Mouse (Mus musculus) midbrain, embryonic 16.5 days (tissue): Measurements from ENCODE around the gene Ppp1r3f. TPM values are rescaled to one million over a fixed set of nuclear protein-coding genes. Genes with fewer than 3 reads are reported as not detected.

Experiments
- ATAC-seq: fragments of 200-750 bp; cut with Nextera tagmentation; 2 replicates; pipeline ENCODE4 v1.8.0; 2017; ENCODE audit warnings: moderate TSS enrichment
- H3K27ac ChIP-seq: fragments of 300-500 bp; sonication (generic); 2 replicates; pipeline ENCODE4 v1.5.1; 2014; ENCODE audit warnings: mild to moderate bottlenecking, low read length, mixed read lengths
- H3K27me3 ChIP-seq: fragments of 300-500 bp; sonication (generic); 2 replicates; pipeline ENCODE4 v1.6.1; 2014; ENCODE audit warnings: low read depth, low read length, mixed read lengths; ENCODE audit not compliant: control insufficient read depth, insufficient read depth
- H3K36me3 ChIP-seq: fragments of 300-500 bp; sonication (generic); 2 replicates; pipeline ENCODE4 v1.6.1; 2014; ENCODE audit warnings: mild to moderate bottlenecking, low read length, moderate library complexity, mixed read lengths; ENCODE audit not compliant: control insufficient read depth, insufficient read depth
- H3K4me1 ChIP-seq: fragments of 300-500 bp; sonication (generic); 2 replicates; pipeline ENCODE4 v1.6.1; 2014; ENCODE audit warnings: mild to moderate bottlenecking, low read length, mixed read lengths; ENCODE audit not compliant: control insufficient read depth, insufficient read depth
- H3K4me2 ChIP-seq: fragments of 300-500 bp; sonication (generic); 2 replicates; pipeline ENCODE4 v1.6.1; 2014; ENCODE audit warnings: mild to moderate bottlenecking, low read length, mixed read lengths
- H3K4me3 ChIP-seq: fragments of 300-500 bp; sonication (generic); 2 replicates; pipeline ENCODE4 v1.5.1; 2014; ENCODE audit warnings: low read depth, mild to moderate bottlenecking, low read length, moderate library complexity, mixed read lengths
- H3K9ac ChIP-seq: fragments of 300-500 bp; sonication (generic); 2 replicates; pipeline ENCODE4 v1.6.1; 2014; ENCODE audit warnings: low read depth, low read length, mixed read lengths
- H3K9me3 ChIP-seq: fragments of 300-500 bp; sonication (generic); replicated peaks from 2 replicates; pipeline ENCODE4 v1.6.1; 2014; ENCODE audit warnings: mild to moderate bottlenecking, low read length, mixed read lengths; ENCODE audit not compliant: control insufficient read depth, poor library complexity, severe bottlenecking
- WGBS: fragments of 180-500 bp; shearing (Covaris S2); extraction: QIAGEN DNeasy Blood & Tissue Kit; methylation state at CpG from one replicate; pipeline ENCODE4 v1.1.7; 2014; 5-methylcytosine and 5-hydroxymethylcytosine counted together
- polyA plus RNA-seq: library from polyadenylated mRNA; unstranded; fragments of >200 nt; fragmentation: Nextera tagmentation; extraction: Ambion mirVana; gene quantifications from 2 replicates; pipeline ENCODE4 v1.2.1, GENCODE M21; 2015

The Ppp1r3f gene
- polyA plus RNA-seq, 1 experiment from 2014 or later: 7.8 TPM

DNA sequence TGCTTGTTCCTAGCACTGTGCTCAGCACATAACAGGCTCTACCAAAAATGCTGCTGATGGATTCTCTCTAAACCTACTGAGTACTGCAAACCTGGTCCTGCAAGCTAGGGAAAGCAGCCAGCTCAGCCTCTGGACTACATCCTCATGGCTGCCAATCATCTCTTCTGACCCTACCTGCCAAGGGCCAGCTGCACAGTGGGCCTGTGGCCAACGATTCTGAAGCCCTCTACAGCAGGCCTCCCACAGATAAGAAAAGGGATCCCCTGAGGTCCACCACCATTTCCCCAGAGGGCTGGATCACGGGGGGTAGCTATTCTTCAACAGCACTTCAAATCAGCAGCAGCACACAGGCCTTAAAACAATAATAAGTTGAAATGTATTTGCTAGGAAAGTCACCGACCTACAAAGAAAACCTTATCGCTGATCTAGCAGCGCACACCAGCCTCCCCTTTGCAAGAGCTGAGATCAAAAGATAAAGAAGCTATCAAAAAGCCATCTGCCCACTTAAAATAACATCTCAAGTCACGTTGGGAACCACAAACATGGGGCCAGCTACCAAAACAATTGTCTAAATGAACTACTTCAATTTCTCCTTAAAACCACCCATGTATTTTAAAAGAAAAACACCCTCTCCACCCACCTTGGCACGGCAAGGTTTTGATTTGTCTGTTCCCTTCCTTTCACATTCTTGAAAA is 3.5 kb downstream of the Ppp1r3f start:
- Histone ChIP-seq H3K4me2 (no peak overlapping the region), H3K4me3 (no peak overlapping the region), H3K4me1 (peaks cover 28% of the 10 kb centered on the region), H3K9me3 (no peaks in the 10 kb centered on the region), H3K9ac (no peak overlapping the region), H3K27me3 (no peaks in the 10 kb centered on the region), H3K36me3 (no peaks in the 10 kb centered on the region), H3K27ac (no peak overlapping the region)
- 57% methylated on average over 7 of the region's 7 CpGs for WGBS
- no peak for ATAC-seq

DNA sequence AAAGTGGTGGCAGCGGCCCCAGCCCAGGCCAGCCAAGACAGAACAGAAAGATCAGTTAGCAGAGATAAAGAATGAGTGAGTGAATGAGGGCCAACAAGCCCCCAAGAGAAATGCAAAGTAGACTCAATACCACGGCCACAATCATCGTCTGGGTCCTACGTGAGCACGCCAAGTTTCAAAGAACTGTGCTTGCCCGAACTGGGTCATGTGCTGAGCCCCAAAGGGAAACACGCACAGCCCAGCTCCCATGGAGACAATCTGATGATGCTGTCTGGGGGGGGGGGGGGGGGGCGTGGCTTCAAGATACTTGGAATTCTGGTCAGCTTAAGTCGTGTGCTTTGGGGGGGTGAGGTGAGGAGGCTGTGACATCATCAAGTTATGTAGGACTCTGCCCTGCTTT is 6.6 kb downstream of the Ppp1r3f start:
- Histone ChIP-seq H3K27me3 (no peaks in the 10 kb centered on the region), H3K36me3 (no peaks in the 10 kb centered on the region)

DNA sequence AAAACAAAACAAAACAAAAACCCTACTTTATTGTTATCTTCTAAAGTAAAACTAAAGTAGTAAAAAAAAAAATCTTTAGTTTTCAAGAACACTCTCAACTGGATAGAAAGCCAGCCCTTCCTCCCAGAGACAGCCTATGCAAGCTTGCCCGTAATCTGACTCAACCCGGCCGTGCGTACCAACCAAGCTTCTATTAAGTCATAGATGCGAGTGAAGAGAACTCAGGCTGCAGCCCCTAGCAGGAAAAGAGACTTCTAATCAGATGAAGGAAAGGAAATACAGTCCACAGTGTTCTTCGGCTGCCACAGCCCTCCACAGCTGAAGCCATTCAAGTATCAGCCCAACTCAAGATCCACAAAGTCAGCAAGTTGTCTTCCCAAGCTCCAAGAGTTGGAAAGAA is 7.7 kb downstream of the Ppp1r3f start:
- no peaks in the 10 kb centered on the region for H3K36me3 ChIP-seq
- no peak overlapping the region for H3K4me2 ChIP-seq
- H3K9ac ChIP-seq: no peak overlapping the region
- H3K4me1 ChIP-seq: peaks cover 7% of the 10 kb centered on the region
- no peak overlapping the region for H3K27ac ChIP-seq
- H3K4me3 ChIP-seq: no peak overlapping the region
- no peaks in the 10 kb centered on the region for H3K9me3 ChIP-seq
- H3K27me3 ChIP-seq: no peaks in the 10 kb centered on the region
- ATAC-seq: no peak
- 91% methylated on average over 6 of the region's 6 CpGs for WGBS

More for the DNA sequence above, 6.6 kb downstream of the Ppp1r3f start:
- H3K9ac ChIP-seq: no peak overlapping the region
- H3K4me3 ChIP-seq: no peak overlapping the region
- H3K4me2 ChIP-seq: no peak overlapping the region
- no peaks in the 10 kb centered on the region for H3K9me3 ChIP-seq
- H3K27ac ChIP-seq: no peak overlapping the region
- WGBS: 79% methylated on average over 7 of the region's 9 CpGs
- no peak for ATAC-seq
- H3K4me1 ChIP-seq: peaks cover 15% of the 10 kb centered on the region

DNA sequence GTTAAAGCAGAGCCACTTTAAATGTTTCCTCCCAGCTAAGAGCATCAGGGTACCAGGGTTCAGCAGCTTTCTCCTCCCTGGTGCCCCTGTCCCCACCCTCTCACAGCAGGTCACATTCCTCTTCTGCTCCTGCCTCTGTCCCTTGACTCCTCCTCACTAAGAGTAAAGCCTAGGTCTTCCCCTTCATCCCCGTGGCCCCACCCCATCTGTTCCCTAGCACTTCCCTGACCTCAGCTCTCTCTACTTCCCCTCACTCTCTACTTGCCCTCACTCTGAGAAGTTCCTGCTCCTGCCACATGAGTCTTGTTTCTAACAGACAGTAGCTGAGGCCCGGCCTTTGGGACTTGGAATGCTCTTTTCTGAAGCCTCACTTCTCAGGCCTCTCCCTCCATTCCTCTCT is 11.0 kb downstream of the Ppp1r3f start:
- Histone ChIP-seq H3K27me3 (no peaks in the 10 kb centered on the region), H3K4me1 (no peaks in the 10 kb centered on the region), H3K36me3 (no peaks in the 10 kb centered on the region; the same call in 1 of the 2 replicates), H3K27ac (no peak overlapping the region), H3K9me3 (no peaks in the 10 kb centered on the region), H3K4me3 (no peak overlapping the region), H3K4me2 (no peak overlapping the region), H3K9ac (no peak overlapping the region)
- 34% methylated on average over 2 of the region's 2 CpGs for WGBS
- no peak for ATAC-seq

DNA sequence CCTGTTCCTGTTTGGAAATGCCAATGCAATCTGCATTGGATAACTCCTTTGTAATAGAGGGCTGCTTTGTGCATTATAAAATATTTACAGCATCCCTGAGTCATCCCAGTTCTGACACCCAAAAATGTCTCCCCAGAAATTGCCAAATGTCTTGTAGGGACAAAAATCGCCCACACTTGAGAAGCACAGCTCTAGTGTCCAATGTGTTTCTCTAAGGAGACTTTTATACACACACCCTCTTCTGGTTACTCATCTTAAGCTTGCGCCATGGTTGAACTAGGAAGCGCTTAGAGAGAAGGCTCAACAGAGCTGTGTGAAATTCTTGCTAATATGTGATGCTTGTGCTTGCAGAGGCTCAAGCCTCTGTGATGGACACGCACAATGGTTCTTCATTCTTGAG is 20.6 kb downstream of the Ppp1r3f start:
- Histone ChIP-seq H3K4me3 (no peak overlapping the region), H3K9me3 (no peaks in the 10 kb centered on the region), H3K4me2 (no peak overlapping the region), H3K36me3 (no peaks in the 10 kb centered on the region), H3K27ac (no peak overlapping the region), H3K4me1 (no peaks in the 10 kb centered on the region), H3K27me3 (no peaks in the 10 kb centered on the region), H3K9ac (no peak overlapping the region)
- WGBS: 94% methylated on average over 4 of the region's 4 CpGs
- ATAC-seq: no peak

DNA sequence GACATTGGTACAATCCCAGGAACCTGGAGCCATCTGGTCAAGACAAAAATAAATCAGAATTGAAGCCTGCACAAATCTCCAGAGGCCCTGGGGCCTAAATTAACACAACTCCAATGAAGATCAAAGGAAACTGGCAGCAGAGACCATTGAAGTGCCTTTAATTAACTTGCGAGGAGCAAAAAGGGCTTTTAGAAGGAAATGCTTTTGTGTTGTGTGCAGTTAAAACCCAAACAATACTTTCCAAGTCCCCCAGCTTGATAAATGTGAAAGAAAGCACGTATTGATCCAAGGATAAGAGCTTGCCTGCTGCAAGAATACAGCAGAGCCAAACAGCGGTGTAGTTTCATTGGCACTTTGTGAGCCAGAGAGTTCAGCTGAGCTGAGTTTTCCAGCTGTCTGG is 49.1 kb downstream of the Ppp1r3f start:
- no peak for ATAC-seq
- no peaks in the 10 kb centered on the region for H3K9me3 ChIP-seq
- no peak overlapping the region for H3K27ac ChIP-seq
- 15% methylated on average over 3 of the region's 3 CpGs for WGBS
- H3K4me1 ChIP-seq: no peaks in the 10 kb centered on the region
- no peaks in the 10 kb centered on the region for H3K36me3 ChIP-seq
- no peak overlapping the region for H3K9ac ChIP-seq
- H3K4me3 ChIP-seq: no peak overlapping the region
- H3K27me3 ChIP-seq: no peaks in the 10 kb centered on the region
- no peak overlapping the region for H3K4me2 ChIP-seq

Other genes with a start within 250 kb of the Ppp1r3f start
- 2.3 and 2.5 TPM in 2 replicates for gene Usp27x, start 198.5 kb downstream of the Ppp1r3f start, polyA plus RNA-seq
- 0.15 TPM in 1 of 2 replicates, not detected in the other for gene Foxp3, start 639 bp downstream of the Ppp1r3f start, polyA plus RNA-seq
- gene Ccdc22, start 31.2 kb upstream of the Ppp1r3f start, polyA plus RNA-seq: 29.8 and 30.9 TPM in 2 replicates
- gene Cacna1f, start 32.8 kb upstream of the Ppp1r3f start, polyA plus RNA-seq: 0.22 and 0.49 TPM in 2 replicates
- 197 and 246 TPM in 2 replicates for gene Syp, start 64.2 kb upstream of the Ppp1r3f start, polyA plus RNA-seq
- 1.5 and 1.9 TPM in 2 replicates for gene Prickle3, start 83.0 kb upstream of the Ppp1r3f start, polyA plus RNA-seq
- 13.9 and 18.3 TPM in 2 replicates for gene Plp2, start 97.1 kb upstream of the Ppp1r3f start, polyA plus RNA-seq
- gene Magix, start 107.0 kb upstream of the Ppp1r3f start, polyA plus RNA-seq: 0.10 and 0.13 TPM in 2 replicates
- 49.0 and 49.9 TPM in 2 replicates for gene Gpkow, start 122.8 kb upstream of the Ppp1r3f start, polyA plus RNA-seq
- gene Wdr45, start 140.1 kb upstream of the Ppp1r3f start, polyA plus RNA-seq: 29.9 and 30.8 TPM in 2 replicates
- not detected in 2 replicates for gene Gm45208, start 148.0 kb upstream of the Ppp1r3f start, polyA plus RNA-seq
- 132 and 139 TPM in 2 replicates for gene Praf2, start 154.2 kb upstream of the Ppp1r3f start, polyA plus RNA-seq
- gene Ccdc120, start 176.6 kb upstream of the Ppp1r3f start, polyA plus RNA-seq: 71.6 and 76.4 TPM in 2 replicates
- 19.0 and 23.3 TPM in 2 replicates for gene Tfe3, start 188.3 kb upstream of the Ppp1r3f start, polyA plus RNA-seq
- 73.1 and 73.9 TPM in 2 replicates for gene Gripap1, start 215.5 kb upstream of the Ppp1r3f start, polyA plus RNA-seq
- 3.3 and 3.8 TPM in 2 replicates for gene Kcnd1, start 248.0 kb upstream of the Ppp1r3f start, polyA plus RNA-seq